Mouse (Mus musculus) WW6 (cell line): ENCODE measurements at regions not wholly inside any gene's neighbourhood (a gene's known extent, or its start where the extent isn't known, plus 50 kb on each side); places are given as distances from the start of the nearest gene placed in this dataset.

Experiments
- DNase-seq: peaks from one replicate; pipeline ENCODE4 v3.0.0-alpha.2; 2013; ENCODE audit warnings: low read depth, low spot score

DNA sequence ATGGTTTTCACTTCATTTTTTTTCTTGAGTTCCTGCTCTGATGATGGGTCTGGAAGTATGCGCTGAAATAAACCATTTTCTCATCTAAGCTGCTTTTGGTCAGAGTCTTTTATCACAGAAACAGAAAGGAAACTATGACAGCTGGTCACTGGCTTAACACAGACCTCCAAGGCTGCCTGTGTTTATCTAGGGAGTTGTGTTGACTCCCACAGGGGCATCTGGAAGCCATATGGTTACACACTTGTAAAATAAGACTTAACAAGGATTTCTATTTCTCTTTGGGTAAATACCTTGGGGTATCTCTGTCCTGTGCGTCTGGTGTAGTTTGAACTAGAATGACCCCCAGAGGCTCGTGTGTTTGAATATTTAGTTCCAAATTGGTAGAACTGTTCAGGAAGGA lies 315.5 kb upstream of the Kazn start:
- no peak for DNase-seq

GRCm38 (mm10) chr4:142545871-142546270 lies 306.7 kb upstream of the Kazn start:
- no peak for DNase-seq

DNA sequence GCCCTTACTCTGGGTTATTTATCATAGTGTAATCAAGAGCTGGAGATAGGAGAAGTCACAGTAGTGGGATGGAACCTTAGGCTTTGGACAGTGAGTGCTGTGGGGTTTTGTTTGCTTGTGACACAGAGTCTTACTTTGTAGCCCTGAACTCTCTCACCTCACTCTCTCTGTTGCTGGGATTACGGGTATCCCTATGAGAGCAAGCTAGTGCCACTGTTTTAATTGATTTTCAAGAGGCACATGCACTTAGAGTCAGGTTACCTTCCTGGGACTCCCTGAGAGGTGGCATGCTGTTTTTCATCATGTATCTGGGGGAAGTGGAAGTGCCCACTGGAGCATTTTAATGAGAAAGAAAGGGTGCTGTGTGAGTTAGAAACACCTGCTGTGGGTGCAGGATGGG lies 306.0 kb upstream of the Kazn start:
- no peak for DNase-seq

- DNase-seq = no peak
Measured at GRCm38 (mm10) chr4:142544736-142545135, 305.5 kb upstream of the Kazn start.

GRCm38 (mm10) chr4:142539200-142539750 lies 300.1 kb upstream of the Kazn start:
- no peak for DNase-seq

GRCm38 (mm10) chr4:142527080-142527479 lies 287.9 kb upstream of the Kazn start:
- no peak for DNase-seq

DNA sequence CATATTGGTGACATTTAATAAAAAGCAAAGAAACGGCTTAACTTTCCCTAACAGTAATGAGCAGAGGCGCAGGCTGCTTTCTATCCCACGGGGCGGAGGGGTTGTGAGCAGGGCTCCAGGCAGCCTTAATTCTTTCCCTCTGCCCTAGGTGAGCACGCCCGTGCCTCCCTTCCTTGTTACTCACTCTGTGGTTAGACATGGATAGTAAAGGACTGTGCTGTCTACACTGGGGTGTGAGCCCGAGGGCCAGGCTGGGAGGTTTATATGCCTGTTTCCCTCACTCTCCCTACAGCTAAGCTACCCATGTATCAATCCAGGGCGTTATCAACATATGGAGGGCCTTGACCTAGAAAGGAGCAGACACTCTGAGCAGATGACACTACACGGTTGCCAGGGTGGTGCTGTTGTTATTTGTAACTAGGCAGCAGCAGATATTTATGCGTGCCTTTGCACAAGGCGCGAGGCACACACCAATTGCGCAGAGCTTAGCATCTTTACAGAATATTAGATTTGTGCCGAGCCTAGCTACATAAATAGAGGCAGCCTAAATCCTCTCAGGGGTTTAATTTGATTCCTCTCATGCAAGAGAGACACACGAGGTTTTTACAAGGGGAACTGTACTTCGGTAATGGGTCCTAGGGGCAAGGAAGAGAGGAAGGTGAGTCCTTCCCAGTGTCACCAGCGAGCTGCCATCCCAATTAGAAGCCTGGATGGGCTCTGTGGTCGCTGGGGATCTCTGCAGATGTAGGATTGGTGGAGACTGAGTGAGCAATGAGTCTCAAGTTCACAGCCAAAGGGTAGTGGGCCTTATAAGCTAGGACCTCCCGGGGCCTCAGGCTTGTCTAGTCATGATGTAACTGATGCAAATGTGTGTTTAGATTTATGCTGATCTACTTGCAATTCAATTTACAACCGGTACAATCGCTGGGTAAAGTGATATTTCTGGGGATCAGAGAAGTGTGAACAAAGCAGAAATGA lies 278.6 kb upstream of the Kazn start:
- no peak for DNase-seq

DNA sequence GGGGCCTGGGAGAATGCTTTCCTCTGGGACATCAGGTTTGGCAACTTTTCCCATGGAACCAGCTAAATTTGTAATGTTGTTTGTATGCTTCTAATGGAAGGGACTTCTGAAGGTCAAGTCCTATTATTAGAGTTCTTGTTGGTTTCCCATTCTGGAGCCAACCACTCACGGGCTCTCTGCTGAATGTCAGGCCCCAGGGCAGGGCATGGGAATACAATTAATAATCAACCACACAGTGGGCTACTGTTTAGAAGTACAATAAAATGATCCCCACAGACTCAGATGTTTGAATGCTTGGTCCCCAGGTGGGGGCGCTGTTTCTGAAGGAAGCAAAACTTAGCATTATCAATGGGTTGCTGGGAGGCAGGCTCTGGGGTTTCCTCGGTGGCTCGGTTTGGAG lies 275.6 kb upstream of the Kazn start:
- no peak for DNase-seq

- no peak for DNase-seq
Measured at GRCm38 (mm10) chr4:142509386-142509785, 270.2 kb upstream of the Kazn start.

GRCm38 (mm10) chr4:142506383-142507211 lies 267.4 kb upstream of the Kazn start:
- no peak for DNase-seq

GRCm38 (mm10) chr4:142503761-142504160 lies 264.6 kb upstream of the Kazn start:
- DNase-seq = no peak

DNA sequence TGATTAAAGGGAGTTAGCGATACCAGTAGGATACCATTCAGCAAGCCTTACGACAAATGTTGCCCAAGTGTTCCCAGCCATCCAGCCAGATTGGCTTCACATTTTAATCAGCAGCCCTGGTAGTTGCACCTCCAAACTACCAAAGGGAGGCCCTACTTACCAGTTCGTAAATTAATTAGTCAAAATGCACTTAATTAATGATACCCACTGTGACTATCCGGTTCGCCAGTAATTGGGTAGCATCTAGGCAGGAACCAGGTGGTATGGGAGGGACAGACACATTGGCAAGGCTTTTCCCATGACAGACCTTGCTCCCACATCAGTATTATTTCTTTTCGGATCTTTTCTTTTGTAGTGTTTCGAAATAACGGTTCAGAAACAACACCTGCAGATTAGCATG lies 262.0 kb upstream of the Kazn start:
- no peak for DNase-seq

- no peak for DNase-seq
Measured at GRCm38 (mm10) chr4:142500541-142500940, 261.3 kb upstream of the Kazn start.

GRCm38 (mm10) chr4:142496605-142497004 lies 257.4 kb upstream of the Kazn start:
- DNase-seq = no peak

- no peak for DNase-seq
Measured at GRCm38 (mm10) chr4:142492926-142493492, 253.8 kb upstream of the Kazn start.

- no peak for DNase-seq
Measured at GRCm38 (mm10) chr4:142485784-142486423, 246.7 kb upstream of the Kazn start.

DNA sequence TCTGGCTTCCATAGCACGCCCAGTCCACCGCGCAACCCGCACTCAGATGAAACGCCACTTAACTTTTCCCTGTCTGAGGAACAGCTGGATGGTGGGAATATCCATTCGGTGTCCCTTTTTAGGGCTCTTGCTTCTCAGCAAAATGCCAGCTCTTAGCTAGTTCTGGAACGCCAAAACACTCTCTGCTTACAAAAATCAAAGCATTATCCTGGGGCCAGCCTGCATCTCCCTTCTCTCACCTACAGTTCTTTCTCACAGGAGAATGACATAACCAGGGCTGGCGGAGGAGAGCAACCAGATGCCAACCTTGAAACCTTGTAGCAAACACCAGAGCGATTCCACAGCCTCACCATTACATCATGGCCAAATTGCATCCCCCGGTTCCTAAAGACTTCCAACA lies 236.4 kb upstream of the Kazn start:
- no peak for DNase-seq

GRCm38 (mm10) chr4:142474626-142475025 lies 235.4 kb upstream of the Kazn start:
- no peak for DNase-seq

- no peak for DNase-seq
Measured at GRCm38 (mm10) chr4:142474018-142474417, 234.8 kb upstream of the Kazn start.

GRCm38 (mm10) chr4:142473284-142473683 lies 234.1 kb upstream of the Kazn start:
- no peak for DNase-seq

- DNase-seq = no peak
Measured at GRCm38 (mm10) chr4:142472332-142472731, 233.1 kb upstream of the Kazn start.
